Mouse (Mus musculus): Measurements from ENCODE around the gene Vps53. TPM values are rescaled to one million over a fixed set of nuclear protein-coding genes. Genes with fewer than 3 reads are reported as not detected.
A peak's percentile ranks its signal among the peaks of the same experiment; 100 is the strongest.

Vps53 gene
- polyA plus RNA-seq, 1 experiment from 2014 or later: 32.2 TPM

DNA sequence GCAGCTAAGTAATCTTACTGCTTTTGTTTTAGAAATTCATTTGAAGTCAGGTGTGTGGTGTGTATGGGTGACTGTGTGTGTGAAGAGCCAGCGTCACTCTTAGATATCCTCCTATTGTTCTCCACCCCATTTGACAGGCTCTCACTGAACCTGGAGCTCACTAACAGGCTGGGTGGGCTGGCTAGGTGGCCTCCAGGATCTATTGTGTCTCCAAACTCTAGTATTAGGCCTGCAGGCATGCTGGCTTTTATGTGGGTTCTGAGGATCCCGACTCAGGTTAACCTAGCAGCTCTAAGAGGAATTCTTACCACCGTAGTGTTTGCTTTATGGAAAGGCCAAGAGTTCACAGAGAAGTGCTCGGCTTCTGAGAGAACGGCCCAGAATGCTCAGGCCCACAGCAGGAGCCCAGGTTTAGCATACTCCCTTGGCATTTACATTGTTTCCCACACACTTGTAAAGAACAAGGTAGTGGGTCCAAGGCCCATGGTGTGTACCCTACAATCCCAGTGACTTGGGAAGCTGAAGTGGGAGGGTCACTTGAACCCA, 128.4 kb downstream of the Vps53 start:
- Histone ChIP-seq H3K27me3 (replicated peaks) (no peaks in the 10 kb centered on the region), H3K4me1 (replicated peaks) (no peaks in the 10 kb centered on the region), H3K4me2 (no peak overlapping the region), H3K9ac (no peak overlapping the region), H3K27ac (ENCODE audit: poor library complexity, severe bottlenecking) (no peak overlapping the region), H3K36me3 (peaks cover 17% of the 10 kb centered on the region; the same call in 1 of the 2 replicates), H3K9me3 (replicated peaks) (no peaks in the 10 kb centered on the region), H3K4me3 (no peak overlapping the region)
- 64% methylated on average over 5 of the region's 5 CpGs for WGBS
- no peak for ATAC-seq (ENCODE audit: insufficient number of reproducible peaks, low FRiP score)

DNA sequence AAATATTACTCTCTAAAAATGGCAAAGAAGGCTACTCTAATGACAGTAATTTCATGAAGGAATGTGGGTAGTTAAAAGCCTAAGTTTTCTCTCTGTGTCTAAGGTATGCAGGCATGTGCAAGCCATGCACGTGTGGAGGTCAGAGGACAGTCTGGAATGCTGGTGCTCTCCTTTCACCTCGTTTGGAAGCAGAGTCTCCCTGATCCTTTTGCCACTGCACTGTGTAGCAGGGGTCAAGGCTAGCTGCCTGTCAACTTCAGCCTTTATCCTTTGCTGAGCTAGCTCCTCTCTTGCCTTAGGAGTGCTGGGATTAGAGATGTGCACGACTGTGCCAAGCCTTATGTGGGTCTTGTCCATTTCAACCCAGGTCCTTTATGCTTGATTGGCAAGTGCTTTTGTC, 128.9 kb downstream of the Vps53 start:
- Histone ChIP-seq H3K4me3 (no peak overlapping the region), H3K27me3 (replicated peaks) (no peaks in the 10 kb centered on the region), H3K36me3 (peaks cover 17% of the 10 kb centered on the region), H3K9me3 (replicated peaks) (no peaks in the 10 kb centered on the region), H3K4me1 (replicated peaks) (no peaks in the 10 kb centered on the region), H3K9ac (no peak overlapping the region), H3K27ac (ENCODE audit: poor library complexity, severe bottlenecking) (no peak overlapping the region), H3K4me2 (no peak overlapping the region)
- no peak for ATAC-seq (ENCODE audit: insufficient number of reproducible peaks, low FRiP score)
- WGBS: 39% methylated on average over 3 of the region's 3 CpGs

DNA sequence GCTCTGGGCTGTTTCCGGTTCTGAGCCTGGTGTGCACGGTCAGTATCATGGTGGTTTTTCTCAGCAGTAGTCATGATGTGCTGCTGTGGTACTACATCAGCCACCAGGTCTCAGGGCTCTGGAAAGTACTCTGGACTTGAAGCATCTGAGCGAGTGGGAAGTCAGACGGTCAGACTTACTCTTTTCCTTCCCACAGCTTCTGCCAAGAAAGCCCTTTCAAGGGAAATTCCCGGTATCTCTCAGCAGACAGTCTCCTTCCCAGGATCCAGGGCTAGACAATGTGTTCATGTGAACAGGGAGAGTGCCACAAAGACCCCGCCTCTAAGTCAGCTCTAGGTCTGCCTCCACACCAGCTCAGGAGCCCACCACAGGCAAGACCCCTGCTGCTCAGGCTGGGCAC, 134.1 kb downstream of the Vps53 start:
- Histone ChIP-seq H3K9ac (no peak overlapping the region), H3K27me3 (replicated peaks) (no peaks in the 10 kb centered on the region), H3K36me3 (peaks cover 16% of the 10 kb centered on the region), H3K4me3 (no peak overlapping the region), H3K4me1 (replicated peaks) (peaks cover 15% of the 10 kb centered on the region), H3K9me3 (replicated peaks) (no peaks in the 10 kb centered on the region), H3K4me2 (no peak overlapping the region), H3K27ac (ENCODE audit: poor library complexity, severe bottlenecking) (no peak overlapping the region)
- ATAC-seq (ENCODE audit: insufficient number of reproducible peaks, low FRiP score): no peak
- whole genome bisulfite sequencing: 66% methylated on average over 6 of the region's 6 CpGs

DNA sequence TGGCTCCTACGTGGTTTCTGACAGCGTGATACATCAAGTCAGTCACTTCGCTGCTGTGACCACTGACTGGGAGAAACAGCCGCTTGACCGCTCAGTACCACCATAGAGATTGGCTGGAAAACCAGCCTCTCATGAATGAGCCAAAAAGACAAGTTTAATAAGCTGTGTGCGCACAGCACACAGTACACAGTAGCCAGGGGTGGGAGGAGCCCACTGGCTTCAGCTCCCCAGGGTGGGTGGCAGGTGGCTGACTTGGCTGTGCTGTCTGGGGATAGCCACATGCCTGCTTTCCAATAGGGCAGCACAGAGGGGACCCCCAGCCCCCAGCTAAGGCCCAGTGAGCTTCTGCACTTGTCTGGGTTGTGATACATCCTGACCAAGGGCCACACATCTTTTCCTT, 135.0 kb downstream of the Vps53 start:
- H3K4me3 ChIP-seq: no peak overlapping the region
- H3K27me3 ChIP-seq (replicated peaks): no peaks in the 10 kb centered on the region
- H3K36me3 ChIP-seq: peaks cover 16% of the 10 kb centered on the region
- no peak for ATAC-seq (ENCODE audit: insufficient number of reproducible peaks, low FRiP score)
- no peak overlapping the region for H3K9ac ChIP-seq
- H3K4me2 ChIP-seq: no peak overlapping the region
- peaks cover 15% of the 10 kb centered on the region for H3K4me1 ChIP-seq (replicated peaks)
- no peaks in the 10 kb centered on the region for H3K9me3 ChIP-seq (replicated peaks)
- WGBS: 83% methylated on average over 6 of the region's 6 CpGs
- H3K27ac ChIP-seq (ENCODE audit: poor library complexity, severe bottlenecking): no peak overlapping the region

DNA sequence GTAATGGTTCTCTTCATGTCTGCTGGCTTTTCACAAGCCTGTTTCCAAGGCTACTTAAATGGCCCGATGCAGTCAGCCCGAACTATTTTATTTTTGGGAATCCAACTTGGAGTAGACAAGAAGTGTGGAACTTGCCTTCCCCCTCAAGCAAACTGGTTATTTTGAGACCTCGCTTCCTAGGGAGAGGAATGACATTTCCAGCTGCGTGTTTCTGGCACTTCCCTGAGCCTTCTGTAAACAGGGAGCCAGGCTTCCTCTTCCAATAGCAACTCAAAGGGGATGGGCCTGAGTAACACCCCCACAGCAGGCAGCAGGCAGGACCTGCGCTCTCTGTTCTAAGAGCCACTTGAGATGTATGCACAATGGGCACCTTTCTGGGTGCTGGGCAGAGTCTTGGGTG, 136.6 kb downstream of the Vps53 start:
- Histone ChIP-seq H3K4me2 (peak overlapping the region; percentile 12; the same call in 1 of the 2 replicates), H3K27me3 (replicated peaks) (no peaks in the 10 kb centered on the region), H3K4me1 (replicated peaks) (peaks cover 16% of the 10 kb centered on the region), H3K4me3 (no peak overlapping the region), H3K27ac (ENCODE audit: poor library complexity, severe bottlenecking) (no peak overlapping the region), H3K9ac (no peak overlapping the region), H3K9me3 (replicated peaks) (no peaks in the 10 kb centered on the region), H3K36me3 (peaks cover 16% of the 10 kb centered on the region)
- ATAC-seq (ENCODE audit: insufficient number of reproducible peaks, low FRiP score): no peak
- 26% methylated on average over 5 of the region's 5 CpGs for WGBS

DNA sequence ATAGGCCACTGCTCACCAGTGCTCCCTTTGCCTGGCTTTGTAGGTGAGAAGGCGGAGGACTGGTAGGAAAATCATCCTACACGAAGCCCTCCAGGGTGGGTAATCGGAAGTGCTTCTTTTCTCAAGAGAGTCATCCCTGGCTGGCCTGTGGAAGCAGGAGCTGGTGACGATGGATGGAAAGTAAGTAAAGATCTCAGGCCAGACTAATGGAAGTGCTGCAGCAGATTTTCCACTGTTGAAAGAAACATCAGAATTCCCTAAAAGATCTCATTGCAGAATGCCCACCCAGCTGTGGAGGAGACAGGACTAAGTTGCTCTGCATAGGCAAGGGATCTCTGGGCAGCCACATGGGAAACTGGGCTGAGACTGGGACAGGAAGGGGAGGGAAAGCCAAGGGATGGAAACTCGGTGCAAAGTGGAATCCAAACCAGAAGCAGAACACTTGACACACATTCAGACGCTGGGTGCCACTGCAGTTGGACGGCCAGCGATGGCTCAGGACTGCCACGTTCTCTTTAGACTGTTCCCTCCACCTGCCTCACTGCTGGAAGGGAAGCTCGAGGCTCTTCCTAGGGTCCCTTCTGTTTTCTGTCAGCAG, 137.3 kb downstream of the Vps53 start:
- Histone ChIP-seq H3K36me3 (peaks cover 16% of the 10 kb centered on the region), H3K4me1 (replicated peaks) (peaks cover 19% of the 10 kb centered on the region), H3K9me3 (replicated peaks) (no peaks in the 10 kb centered on the region), H3K4me3 (no peak overlapping the region), H3K9ac (no peak overlapping the region), H3K27ac (ENCODE audit: poor library complexity, severe bottlenecking) (no peak overlapping the region), H3K4me2 (no peak overlapping the region), H3K27me3 (replicated peaks) (no peaks in the 10 kb centered on the region)
- ATAC-seq (ENCODE audit: insufficient number of reproducible peaks, low FRiP score): 0 out of 2 replicates have a peak, but pooled peaks have one; percentile 29
- 50% methylated on average over 10 of the region's 10 CpGs for WGBS

DNA sequence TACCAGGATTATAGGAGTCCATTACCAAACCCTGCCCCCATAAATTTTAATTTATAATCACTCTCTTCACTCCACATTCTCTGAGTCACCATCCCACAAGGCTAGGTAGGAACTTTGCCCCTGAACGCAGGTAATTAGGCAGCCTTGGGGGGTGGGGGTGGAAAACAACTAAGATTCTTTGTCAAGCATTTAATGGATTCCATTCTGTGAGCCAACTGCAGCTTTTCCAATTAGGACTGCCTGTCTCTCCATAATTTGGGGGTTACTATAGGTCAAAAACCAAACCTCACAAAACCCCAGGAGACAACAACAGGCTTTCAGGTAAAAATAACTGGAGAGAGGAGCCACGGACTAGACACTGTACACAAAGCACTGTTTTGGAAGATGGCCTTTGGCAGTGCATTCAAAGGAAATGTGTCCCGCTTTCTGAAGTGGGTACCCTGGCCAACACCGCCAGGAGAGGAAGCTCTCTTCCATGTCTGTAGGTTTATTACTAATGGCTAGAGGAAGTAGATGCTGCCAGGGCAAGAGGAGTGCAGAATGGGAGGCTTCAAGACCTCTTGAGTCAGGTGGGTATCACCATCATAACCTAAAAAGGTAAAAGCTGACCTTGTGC, 138.6 kb downstream of the Vps53 start:
- 80% methylated on average over 4 of the region's 4 CpGs for WGBS
- H3K27ac ChIP-seq (ENCODE audit: poor library complexity, severe bottlenecking): no peak overlapping the region
- no peaks in the 10 kb centered on the region for H3K9me3 ChIP-seq (replicated peaks)
- no peak for ATAC-seq (ENCODE audit: insufficient number of reproducible peaks, low FRiP score)
- no peak overlapping the region for H3K9ac ChIP-seq
- H3K4me2 ChIP-seq: no peak overlapping the region
- no peak overlapping the region for H3K4me3 ChIP-seq
- peaks cover 19% of the 10 kb centered on the region for H3K4me1 ChIP-seq (replicated peaks)
- H3K36me3 ChIP-seq: peaks cover 5% of the 10 kb centered on the region; the same call in 1 of the 2 replicates
- H3K27me3 ChIP-seq (replicated peaks): no peaks in the 10 kb centered on the region

DNA sequence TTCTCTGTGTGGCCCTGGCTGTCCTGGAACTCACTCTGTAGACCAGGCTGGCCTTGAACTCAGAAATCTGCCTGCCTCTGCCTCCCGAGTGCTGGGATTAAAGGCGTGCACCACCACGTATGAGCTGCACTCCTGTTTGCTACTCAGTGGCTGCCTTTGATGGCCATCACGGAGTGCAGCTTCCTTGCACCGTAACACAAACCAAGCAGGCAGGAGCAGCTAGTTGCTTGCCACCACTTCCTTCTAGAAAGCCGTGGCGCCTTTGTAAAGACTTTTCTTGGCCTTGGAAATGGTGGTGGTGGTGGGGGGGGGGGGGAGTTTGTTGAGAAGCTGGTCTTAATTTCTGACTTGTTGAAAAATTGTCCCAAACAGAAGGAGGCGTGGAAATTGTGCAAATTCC, 139.3 kb downstream of the Vps53 start:
- Histone ChIP-seq H3K27ac (ENCODE audit: poor library complexity, severe bottlenecking) (no peak overlapping the region), H3K36me3 (no peaks in the 10 kb centered on the region), H3K4me3 (no peak overlapping the region), H3K4me1 (replicated peaks) (peaks cover 19% of the 10 kb centered on the region), H3K4me2 (no peak overlapping the region), H3K9me3 (replicated peaks) (no peaks in the 10 kb centered on the region), H3K27me3 (replicated peaks) (no peaks in the 10 kb centered on the region), H3K9ac (no peak overlapping the region)
- 82% methylated on average over 8 of the region's 8 CpGs for WGBS
- ATAC-seq (ENCODE audit: insufficient number of reproducible peaks, low FRiP score): no peak

DNA sequence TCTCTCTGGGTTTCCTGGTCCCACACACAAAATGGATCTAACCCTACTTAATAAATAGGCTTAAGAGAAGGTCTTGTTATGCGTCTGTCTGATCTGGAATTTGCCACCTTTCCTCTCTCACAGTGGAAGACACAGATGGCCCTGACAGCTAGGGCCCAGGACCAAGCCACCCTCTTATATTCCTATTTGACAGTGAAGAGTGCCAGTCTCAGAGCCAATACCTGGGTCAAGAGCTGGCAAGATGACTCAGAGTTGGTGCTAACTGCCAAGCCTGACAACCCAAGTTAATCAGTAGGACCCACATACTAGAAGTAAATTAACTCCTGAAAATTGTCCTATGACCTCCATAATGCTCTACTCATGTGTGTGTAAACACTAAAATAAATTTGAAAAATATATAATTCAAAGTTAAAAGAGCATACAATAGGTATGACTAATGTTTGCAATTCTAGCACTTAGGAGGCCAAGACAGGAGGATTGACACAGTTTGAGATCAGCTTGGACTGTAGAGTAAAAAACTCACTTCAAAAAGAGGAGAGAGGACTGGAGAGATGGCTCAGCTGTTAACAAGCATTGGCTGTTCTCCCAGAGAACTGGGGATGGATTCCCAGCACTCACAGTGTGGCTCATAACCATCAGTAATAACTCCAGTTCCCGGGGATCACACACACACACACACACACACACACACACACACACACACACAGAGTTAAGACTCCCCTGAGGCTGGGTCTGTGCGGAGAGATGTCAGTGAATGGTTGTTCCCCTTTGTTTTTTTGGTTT, 140.0 kb downstream of the Vps53 start:
- no peak for ATAC-seq (ENCODE audit: insufficient number of reproducible peaks, low FRiP score)
- Histone ChIP-seq H3K27me3 (replicated peaks) (no peaks in the 10 kb centered on the region), H3K4me1 (replicated peaks) (peaks cover 16% of the 10 kb centered on the region), H3K27ac (ENCODE audit: poor library complexity, severe bottlenecking) (no peak overlapping the region), H3K36me3 (no peaks in the 10 kb centered on the region), H3K9me3 (replicated peaks) (no peaks in the 10 kb centered on the region), H3K9ac (no peak overlapping the region), H3K4me2 (no peak overlapping the region), H3K4me3 (no peak overlapping the region)
- 77% methylated on average over 3 of the region's 3 CpGs for WGBS

DNA sequence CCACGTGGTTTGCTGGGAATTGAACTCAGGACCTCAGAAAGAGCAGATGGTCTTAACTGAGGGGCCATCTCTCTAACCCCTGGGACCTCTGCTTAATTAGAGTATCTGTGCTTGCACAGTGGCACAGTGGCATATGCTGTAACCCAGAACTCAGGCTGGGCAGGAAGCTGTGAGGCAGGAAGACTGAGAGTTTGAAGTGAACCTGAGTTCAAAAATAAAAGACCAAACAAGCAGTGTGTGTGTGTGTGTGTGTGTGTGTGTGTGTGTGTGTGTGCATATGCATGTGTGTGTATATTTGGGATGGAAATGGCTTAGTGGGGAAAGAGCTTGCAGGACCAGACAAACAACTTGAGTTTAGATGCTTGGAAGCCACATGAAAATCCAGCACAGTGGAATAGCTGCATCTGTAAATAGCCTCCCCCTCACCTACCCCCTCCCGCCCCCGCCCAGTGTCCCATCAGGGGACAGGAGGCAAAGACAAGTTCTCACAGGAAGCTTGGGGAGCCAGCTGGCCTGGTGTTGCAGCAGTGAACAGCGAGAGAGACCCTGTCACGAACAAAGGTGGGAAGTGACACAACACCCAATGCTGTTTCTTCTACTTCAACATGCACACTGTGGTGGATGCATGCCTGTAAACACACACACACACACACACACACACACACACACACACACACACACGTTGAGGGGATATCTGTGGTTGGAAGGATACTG, 141.7 kb downstream of the Vps53 start:
- Histone ChIP-seq H3K27ac (ENCODE audit: poor library complexity, severe bottlenecking) (no peak overlapping the region), H3K9me3 (replicated peaks) (no peaks in the 10 kb centered on the region), H3K9ac (no peak overlapping the region), H3K4me2 (no peak overlapping the region), H3K4me1 (replicated peaks) (peaks cover 8% of the 10 kb centered on the region), H3K36me3 (no peaks in the 10 kb centered on the region), H3K4me3 (no peak overlapping the region), H3K27me3 (replicated peaks) (no peaks in the 10 kb centered on the region; the same call in 1 of the 2 replicates)
- 35% methylated on average over 6 of the region's 6 CpGs for WGBS
- no peak for ATAC-seq (ENCODE audit: insufficient number of reproducible peaks, low FRiP score)

DNA sequence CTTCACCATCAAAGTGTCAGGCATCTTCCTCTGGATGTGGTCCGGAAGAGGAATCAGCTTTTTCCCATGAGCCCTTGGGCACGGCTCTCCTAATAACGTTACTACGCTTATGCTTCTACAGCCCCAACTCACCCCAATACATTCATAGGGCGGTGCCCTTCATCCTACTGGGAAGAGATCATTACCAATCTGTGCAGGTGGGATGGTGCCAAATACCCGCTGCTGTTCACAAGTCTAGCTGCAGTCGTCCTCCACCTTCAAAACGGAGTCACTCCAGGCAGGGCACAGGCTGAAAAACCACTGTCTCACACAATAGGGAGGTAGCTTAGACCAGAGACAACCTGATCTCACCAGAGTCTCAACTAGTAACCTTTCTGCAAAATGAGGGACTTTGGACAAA, 144.3 kb downstream of the Vps53 start:
- Histone ChIP-seq H3K4me2 (no peak overlapping the region), H3K4me3 (no peak overlapping the region), H3K9me3 (replicated peaks) (no peaks in the 10 kb centered on the region), H3K27me3 (replicated peaks) (no peaks in the 10 kb centered on the region; the same call in 1 of the 2 replicates), H3K27ac (ENCODE audit: poor library complexity, severe bottlenecking) (no peak overlapping the region), H3K36me3 (no peaks in the 10 kb centered on the region), H3K4me1 (replicated peaks) (peaks cover 4% of the 10 kb centered on the region; the same call in 1 of the 2 replicates), H3K9ac (no peak overlapping the region)
- WGBS: 81% methylated on average over 8 of the region's 8 CpGs
- no peak for ATAC-seq (ENCODE audit: insufficient number of reproducible peaks, low FRiP score)
